Mouse (Mus musculus) CD8-positive naive resting alpha-beta T cell, adult 2 months (primary cell): ENCODE data around the gene 1600014C23Rik.

ENCODE experiments used
- DNase-seq, 2 experiments: peaks; one replicate each; pipeline ENCODE4 v3.0.0; 2022; ENCODE audit warnings: low read depth in 2 of 2, low spot score in 2 of 2

The 1600014C23Rik gene

GRCm38 (mm10) chr17:45733735-45734301, at the start of gene 1600014C23Rik:
TSS of gene 1600014C23Rik (minus strand) at chr17:45733844.
- DNase-seq: no peak

DNA sequence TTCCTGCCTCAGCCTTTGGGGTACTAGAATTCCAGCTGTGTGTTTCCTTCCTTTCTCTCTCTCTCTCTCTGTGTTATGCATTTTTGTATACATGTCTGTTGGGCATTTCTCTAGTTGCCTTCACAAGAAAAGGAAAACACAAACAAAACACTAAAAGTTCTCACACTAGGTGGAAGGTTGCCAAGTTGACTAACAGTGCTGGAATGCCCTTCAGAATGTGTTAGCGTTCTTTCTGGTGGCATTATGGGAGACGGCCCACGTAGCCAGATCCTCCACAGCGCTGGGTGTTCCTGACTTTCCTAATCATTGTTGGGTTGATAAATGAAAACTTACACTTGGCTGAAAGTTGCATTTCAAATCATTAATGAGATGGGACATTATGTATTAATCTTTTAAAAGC, 44.8 kb upstream of the 1600014C23Rik start:
- DNase-seq: no peak

GRCm38 (mm10) chr17:45777431-45777830, 43.8 kb upstream of the 1600014C23Rik start:
- DNase-seq: no peak

DNA sequence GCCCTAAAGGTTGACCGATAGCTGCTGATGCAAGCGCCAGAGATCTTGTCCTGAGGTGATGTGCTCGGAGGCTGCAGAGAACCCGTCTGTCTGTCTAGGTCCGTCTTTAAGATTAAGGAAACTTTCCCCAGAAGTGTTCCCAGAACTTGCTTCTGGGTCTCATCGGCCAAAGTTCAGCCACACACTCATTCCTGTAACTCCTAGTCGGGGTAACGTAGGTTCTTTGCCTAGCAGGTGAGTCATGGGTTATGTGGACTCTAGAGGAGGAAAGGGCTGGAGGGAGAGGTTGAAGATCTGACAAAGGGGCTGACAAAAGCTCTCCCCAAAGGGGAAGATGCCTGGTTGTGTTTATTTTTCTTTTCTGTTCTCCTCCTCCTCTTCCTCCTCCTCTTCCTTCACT, 42.5 kb upstream of the 1600014C23Rik start:
- DNase-seq: no peak

- no peak for DNase-seq
Measured at GRCm38 (mm10) chr17:45775468-45775867, 41.8 kb upstream of the 1600014C23Rik start.

DNA sequence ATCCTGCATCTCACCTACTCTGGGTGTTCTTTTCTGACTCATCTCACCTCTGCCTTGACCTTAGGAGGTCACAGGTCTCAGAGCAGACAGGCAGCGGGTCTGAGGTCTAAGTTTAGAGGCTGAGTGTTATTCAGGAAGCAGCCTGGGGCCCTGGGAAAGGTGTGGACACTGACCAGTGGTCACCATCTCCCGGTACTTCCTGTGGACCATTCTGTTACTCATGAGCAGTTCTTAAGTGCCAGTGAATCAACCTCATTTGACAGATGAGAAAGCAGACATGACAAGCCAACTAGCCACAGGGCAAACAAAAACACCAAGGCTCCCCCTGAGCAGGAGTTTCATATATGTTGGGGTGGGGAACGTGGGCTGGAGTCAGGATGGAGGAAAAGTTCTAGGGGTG, 38.9 kb upstream of the 1600014C23Rik start:
- DNase-seq: no peak

DNA sequence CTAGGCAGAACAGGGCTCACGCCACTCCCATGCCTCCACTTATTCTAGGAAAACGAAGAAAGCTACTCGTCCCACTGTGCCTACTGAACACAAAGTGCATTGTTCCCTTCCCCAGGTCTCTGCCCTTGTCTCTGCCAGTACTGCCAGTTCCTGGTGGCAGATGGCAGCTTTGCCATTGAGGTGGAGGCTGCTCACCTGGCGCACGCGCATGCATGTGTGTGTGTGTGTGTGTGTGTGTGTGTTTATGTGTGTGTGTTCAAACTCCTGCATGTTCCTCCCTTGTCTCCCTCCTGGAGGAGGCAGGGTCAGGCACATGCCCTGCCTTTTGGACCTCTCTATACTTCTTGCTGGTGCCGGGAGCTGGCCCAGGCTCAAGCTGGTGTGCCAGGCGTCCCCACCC, 38.5 kb upstream of the 1600014C23Rik start:
- no peak for DNase-seq

DNA sequence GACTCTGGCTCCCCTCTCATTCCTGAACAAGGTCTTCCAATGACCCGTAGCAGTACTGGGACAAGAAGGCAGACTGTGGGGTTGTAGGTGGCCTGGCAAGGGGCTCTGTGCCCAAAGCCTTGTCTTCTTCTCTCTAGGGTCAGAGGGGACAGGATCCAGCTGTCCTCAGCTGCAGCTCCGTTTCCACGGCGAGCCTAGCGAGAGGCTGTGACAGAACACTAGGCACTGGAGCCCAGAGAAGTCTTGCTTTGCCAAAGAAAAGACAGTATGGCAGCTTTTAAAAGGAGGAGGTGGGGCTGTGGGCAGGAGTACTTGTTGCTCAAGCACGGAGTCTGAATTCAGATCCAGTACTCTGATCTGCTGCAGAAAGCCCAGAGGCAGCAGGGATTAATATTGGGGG, 36.8 kb upstream of the 1600014C23Rik start:
- no peak for DNase-seq

- DNase-seq: no peak
Measured at GRCm38 (mm10) chr17:45769821-45770220, 36.2 kb upstream of the 1600014C23Rik start.

- DNase-seq: no peak
Measured at GRCm38 (mm10) chr17:45767536-45768146, 34.0 kb upstream of the 1600014C23Rik start.

DNA sequence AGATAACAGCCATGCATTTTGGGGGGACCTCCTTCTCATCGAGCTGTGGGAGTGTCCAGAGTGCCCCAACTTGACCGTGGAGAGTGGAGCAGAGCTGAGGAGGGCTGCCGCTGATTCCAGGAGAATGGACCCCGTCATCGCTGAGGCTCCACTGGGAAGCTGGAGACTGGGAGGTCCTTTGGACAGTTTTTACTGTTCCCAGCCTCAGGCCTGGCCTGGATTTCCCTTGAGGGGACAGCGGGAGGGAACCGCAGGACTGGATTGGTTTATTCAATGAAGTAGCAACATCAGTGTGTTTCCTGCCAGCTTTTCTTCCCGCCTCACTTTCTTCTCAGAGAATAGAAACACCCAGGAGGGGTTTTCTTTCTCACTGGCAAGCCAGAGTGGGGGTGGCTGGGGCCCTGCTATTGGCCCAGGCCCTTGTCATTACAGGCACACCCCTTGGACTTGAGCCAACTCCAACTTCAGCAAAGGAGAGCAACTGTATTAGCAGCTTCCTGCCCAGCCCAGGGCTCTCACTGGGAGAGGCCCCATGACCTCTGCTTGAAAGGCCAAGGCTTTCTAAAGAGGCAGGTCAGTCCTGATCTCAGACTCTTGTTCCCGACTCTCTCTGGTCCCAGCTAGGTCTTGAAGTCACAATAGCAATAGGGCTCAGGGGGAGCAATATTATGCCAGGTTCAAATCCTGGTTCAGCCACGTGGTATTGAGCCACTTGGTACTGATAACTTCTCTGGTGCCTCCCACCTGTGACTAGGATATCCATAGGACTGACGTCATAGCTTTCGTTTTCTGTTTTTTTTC, 33.3 kb upstream of the 1600014C23Rik start:
- DNase-seq: no peak

GRCm38 (mm10) chr17:45765914-45766313, 32.3 kb upstream of the 1600014C23Rik start:
- DNase-seq: no peak

DNA sequence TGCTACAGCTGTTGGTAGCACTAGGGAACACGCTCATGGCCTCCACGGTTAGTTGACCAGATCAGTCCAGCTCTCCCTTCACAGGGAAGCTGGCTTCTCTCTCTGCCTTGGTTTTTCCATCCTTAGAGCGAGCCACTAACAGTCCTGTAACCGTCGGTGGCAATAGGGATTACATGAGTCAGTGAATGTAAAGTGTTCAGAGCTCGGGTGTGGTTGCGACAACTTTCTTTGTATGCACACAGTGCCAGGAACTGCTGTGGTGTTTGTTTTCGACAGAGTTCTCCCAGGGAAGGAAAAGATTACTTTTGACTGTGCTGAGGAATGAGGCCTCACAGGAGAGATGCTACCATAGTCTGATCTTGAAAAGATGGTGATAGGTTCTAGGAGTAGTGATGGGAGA, 29.5 kb upstream of the 1600014C23Rik start:
- no peak for DNase-seq

GRCm38 (mm10) chr17:45761902-45762301, 28.3 kb upstream of the 1600014C23Rik start:
- DNase-seq: no peak

DNA sequence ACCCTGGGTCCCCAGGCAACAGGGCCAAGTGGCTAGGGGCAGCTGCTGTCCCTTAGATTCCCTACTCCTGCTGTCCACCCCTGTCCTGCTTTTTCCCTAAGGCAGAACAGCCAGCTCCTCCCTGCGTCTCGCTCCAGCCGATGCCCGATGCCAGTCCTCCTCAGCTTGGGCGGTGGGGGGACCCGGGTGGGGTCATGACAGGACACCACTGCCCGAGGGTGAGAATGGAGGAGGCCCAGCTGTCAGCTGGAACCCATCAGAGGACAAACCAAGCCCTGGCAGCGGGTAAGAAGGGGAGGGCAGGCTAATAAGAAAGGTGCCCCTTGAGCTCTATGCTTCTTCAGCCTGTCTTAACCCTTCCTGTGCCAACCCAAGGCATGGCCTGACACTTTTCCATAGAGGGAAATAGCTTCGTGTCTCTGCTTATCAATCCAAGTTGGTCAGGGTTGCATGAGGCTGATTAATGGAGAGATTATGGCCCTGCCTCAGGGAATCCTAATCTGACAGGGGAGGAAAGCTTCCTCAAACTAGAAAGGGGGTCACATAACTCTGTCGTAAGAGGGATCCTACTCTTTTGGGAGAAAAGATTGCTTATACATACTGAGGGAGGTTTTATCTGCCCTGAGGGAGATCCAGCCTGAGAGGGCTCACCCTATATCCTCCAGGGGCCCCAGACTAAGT, 27.5 kb upstream of the 1600014C23Rik start:
- DNase-seq: no peak

- no peak for DNase-seq
Measured at GRCm38 (mm10) chr17:45759751-45760150, 26.1 kb upstream of the 1600014C23Rik start.

- no peak for DNase-seq
Measured at GRCm38 (mm10) chr17:45758808-45759207, 25.2 kb upstream of the 1600014C23Rik start.

GRCm38 (mm10) chr17:45757932-45758331, 24.3 kb upstream of the 1600014C23Rik start:
- no peak for DNase-seq

DNA sequence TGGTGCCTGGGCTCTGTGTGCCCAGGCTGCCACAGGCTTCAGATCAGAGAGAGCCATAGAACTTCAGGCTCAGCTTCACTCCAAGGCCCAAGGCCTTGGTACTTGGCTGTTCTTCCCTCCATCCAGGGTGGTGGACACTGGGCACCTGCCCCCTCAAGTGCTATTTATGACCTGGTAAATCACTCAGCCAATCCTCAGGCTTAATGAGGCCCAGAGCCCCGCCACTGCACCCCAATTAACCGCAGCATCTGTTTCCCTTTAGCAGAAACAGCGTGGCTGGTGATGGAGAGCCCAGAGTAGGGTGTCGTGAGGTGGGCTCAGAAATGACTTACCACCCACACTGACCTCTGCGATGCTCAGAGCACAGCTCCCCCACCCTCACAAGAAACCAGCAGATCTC, 23.2 kb upstream of the 1600014C23Rik start:
- DNase-seq: no peak

GRCm38 (mm10) chr17:45756391-45756790, 22.7 kb upstream of the 1600014C23Rik start:
- DNase-seq: no peak

DNA sequence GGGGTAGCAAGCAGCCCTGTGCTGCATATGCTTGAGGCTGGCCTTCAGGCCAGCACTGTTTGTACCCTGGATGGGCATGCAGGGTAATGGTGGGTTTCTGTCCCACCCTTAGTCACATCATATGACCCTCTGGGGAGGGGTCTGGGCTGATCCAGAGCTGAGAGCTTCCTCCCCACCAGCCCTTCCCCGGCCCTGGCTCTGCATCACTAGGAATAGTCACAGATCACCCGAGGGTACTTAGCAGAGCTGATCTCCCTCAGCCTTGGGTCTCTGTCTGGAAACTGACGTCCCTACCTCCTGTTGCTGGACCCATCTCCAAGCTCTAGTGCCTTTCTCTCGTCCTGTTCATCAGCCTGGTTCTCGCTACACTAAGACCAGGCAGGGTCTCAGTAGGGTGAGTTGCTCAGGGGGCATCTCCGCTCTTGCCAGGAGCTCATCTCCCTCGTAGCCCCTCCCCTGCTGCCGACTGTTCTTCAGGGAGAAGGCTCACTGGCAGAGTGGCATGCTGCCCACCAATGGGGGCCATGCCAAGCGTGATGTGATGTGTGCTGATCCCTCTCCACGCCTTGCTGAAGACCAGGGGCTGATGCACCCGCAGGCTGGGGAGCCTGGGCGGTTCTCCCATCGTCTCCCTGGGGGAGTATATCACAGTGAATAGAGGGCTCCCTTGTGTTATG, 20.7 kb upstream of the 1600014C23Rik start:
- no peak for DNase-seq
